Mouse (Mus musculus) layer of hippocampus, adult 2 months (tissue): ENCODE data around the gene Rbms2. TPM values are rescaled to one million over a fixed set of nuclear protein-coding genes. Genes with fewer than 3 reads are reported as not detected.

Experiments used
- DNase-seq, 2 experiments: peaks; one replicate each; pipeline ENCODE4 v3.0.0; 2022; ENCODE audit warnings: low spot score in 2 of 2
- H3K27ac ChIP-seq: fragments of 200-600 bp; 2 replicates; pipeline ENCODE4 v1.8.1; 2022
- H3K4me3 ChIP-seq: fragments of 200-600 bp; 2 replicates; pipeline ENCODE4 v1.8.1; 2022; ENCODE audit warnings: mild to moderate bottlenecking
- CTCF ChIP-seq: fragments of 200-600 bp; conservative IDR thresholded peaks from 2 replicates; pipeline ENCODE4 v1.8.1; 2022; ENCODE audit warnings: antibody characterized with exemption, mild to moderate bottlenecking, moderate library complexity
- total RNA-seq, 2 experiments: library from RNA; stranded (reverse); gene quantifications; 2 replicates each; pipeline ENCODE4 v1.2.3; 2021

Gene Rbms2
- total RNA-seq, 2 experiments from 2014 or later: 12.7 to 12.8 TPM

DNA sequence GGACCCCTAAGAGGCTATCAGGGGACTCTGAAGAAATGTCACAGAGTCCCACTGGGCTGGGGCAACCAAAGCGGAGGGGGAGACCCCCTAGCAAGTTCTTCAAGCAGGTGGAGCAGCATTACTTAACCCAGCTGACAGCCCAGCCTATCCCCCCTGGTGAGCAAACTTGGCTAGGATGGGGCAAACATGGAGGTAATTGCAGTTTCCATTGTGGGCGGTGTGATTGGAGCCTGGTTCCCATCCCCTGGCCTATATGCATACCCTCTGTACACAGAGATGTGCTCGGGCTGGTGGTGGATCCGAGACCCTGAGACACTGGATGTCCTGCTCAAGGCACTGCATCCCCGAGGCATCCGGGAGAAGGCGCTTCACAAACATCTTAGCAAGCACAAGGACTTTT lies 56.3 kb downstream of the Rbms2 start:
- DNase-seq: no peak
- Histone ChIP-seq H3K4me3 (no peak overlapping the region), H3K27ac (no peak overlapping the region)
- TF ChIP-seq CTCF: no peak

GRCm38 (mm10) chr10:128111227-128111626 lies 68.9 kb downstream of the Rbms2 start:
- TF ChIP-seq CTCF: no peak
- Histone ChIP-seq H3K27ac (no peak overlapping the region), H3K4me3 (no peak overlapping the region)
- DNase-seq: no peak

- Histone ChIP-seq H3K4me3 (no peak overlapping the region), H3K27ac (no peak overlapping the region)
- no peak for TF ChIP-seq CTCF
- no peak for DNase-seq
These were observed 69.9 kb downstream of the Rbms2 start for GRCm38 (mm10) chr10:128110103-128110761.

DNA sequence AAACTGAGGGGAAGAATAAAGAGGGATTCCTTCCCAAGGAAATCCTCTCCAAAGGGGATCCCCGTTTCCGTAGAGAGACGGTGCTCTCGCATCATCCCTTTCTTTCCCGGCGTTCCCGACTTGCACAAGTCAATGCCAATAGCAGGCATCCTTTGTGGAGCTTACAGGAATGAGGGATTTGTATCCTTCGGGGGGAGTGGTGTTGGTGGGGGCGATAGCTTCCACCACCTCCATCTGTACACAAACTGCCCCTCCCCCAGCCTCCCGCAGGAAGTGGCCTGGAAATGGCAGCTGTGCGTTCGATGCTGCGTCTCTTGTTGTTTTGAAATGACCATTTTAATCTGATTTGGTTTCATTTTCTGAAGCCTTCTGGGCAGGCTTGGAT lies 82.5 kb downstream of the Rbms2 start:
- Histone ChIP-seq H3K27ac (peak overlapping the region; percentile 90), H3K4me3 (peak overlapping the region; percentile 89)
- DNase-seq: peak in 1 of 2 experiments; percentile 48
- TF ChIP-seq CTCF: no peak

DNA sequence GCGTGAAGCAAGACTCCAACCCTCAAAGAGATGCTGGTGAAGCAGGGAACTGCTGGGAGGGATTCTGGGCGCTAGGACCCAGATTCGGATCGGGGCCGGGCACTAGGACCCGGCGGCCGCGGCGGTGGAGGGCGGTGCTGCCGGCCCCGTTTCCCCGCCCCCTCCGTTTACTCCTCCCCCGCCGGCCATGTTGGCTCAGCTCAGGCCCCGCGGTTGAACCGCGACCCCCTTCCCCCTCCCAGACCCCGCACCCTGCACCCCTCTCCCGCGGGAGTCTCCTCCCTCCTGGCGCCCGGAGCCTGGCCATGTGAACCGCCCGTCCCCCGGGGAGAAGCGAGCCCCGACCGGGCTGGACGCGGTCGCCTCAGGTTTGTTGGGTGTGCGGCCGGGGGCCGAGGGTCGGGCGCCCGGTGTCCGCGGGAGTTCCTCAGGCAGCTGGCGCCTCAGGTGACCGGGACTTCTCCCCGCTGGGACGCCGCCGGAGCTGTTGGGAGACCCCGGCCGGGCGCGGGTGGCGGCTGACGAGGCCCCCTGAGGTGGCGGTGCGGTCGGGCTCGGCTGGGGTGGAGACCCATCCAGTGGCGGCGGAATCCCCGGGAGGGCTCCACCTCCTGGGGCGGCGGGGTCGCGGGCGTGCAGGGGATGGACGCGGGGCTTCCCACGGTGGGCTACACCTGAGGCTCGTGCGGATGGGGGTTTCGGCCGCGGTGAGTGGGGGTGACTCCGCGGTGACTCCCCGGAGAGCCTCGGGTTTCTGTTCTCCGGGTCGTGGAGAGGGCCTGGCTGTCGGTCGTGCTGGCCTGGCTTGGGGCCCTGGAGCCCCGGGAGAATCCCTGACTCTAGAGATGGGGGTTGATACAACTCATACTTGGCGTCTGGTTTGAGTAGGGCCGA lies 83.2 kb downstream of the Rbms2 start:
- peak; percentile 69 for TF ChIP-seq CTCF
- DNase-seq: peak; percentile 84 to 87
- peak overlapping the region; percentile 90 for H3K27ac ChIP-seq
- peak overlapping the region; percentile 89 for H3K4me3 ChIP-seq

DNA sequence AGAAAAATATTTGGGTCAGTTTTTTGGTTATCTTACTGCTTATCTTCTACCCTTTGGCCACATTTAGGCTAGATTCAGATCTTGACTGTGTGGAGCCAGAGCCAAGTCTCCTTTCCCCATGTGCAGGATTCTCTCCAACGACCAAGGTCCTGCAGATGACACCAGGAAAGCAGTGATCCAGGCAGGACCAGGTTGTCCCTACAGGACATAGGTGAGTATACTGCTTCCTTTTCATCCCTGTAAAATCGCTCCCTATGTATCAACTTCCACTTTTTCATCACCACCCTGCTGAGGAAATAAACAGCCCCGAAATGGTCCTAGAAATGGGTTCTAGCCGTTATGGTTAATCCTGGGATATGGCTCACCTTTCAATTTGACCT lies 83.8 kb downstream of the Rbms2 start:
- DNase-seq: no peak
- TF ChIP-seq CTCF: no peak
- H3K4me3 ChIP-seq: peak overlapping the region; percentile 89; the same call in 1 of the 2 replicates
- no peak overlapping the region for H3K27ac ChIP-seq

DNA sequence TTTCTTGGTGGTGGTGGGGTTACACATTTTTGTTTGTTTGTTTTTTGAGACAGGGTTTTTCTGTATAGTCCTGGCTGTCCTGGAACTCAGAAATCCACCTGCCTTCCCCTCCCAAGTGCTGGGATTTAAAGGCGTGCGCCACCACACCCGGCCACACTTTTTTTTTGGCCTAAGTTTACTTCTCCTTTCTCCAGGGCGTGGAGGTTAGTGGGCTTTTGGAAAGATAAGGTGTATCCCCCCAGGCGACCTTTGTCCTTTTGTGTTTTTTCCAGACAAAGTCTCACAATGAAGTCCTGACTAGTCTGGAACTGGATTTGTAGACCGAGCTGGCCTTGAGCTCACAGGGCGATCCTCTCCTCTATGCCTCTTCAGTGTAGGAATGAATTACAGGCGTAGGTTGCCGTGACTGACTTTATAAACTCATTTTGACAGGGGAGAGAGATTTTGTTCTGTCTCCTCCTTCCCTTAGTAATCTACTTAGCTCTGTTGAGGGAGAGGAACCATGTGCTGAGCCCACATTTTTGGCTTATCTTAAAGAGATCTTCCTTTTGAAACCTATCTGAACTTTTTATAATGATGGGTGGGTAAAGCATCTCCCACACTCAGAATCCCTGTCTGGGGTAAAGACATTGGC lies 85.0 kb downstream of the Rbms2 start:
- no peak for TF ChIP-seq CTCF
- peak overlapping the region; percentile 97; the same call in 1 of the 2 replicates for H3K27ac ChIP-seq
- no peak for DNase-seq
- no peak overlapping the region for H3K4me3 ChIP-seq

DNA sequence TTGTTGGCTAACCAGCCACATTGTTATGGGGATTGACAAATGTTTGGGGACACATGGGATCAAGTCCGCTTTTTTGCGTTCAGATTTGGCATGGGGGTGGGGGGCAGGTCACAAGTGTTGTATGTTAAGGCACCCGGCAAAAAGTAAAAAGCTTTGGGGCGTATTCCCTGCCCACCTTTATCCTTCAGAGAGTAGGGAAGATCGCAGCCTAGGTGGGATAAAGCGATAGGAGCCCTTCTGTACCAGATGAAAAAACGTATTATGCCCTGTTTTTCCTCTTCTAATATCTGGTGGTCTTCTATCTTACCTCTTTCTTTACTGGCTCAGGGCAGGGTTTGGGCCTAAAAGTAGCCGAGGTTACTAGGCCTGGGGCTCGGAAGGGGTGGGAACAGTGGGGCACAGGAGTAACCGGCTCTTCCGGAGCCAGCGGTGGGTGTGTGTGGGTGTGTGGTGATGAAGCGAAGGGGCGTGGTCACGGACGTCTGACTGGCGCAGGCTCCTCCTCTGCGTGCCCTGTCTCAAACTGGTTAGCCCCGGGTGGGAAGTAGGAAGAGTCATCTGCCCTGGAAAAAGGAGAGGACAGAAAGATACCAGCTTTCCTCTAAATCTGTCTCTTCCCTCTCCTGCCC lies 85.6 kb downstream of the Rbms2 start:
- Histone ChIP-seq H3K27ac (peak overlapping the region; percentile 97; the same call in 1 of the 2 replicates), H3K4me3 (peak overlapping the region; percentile 88)
- DNase-seq: peak; percentile 60
- no peak for TF ChIP-seq CTCF

- peak overlapping the region; percentile 88 for H3K4me3 ChIP-seq
- peak overlapping the region; percentile 97 for H3K27ac ChIP-seq
- no peak for TF ChIP-seq CTCF
- DNase-seq: no peak
These were observed 86.4 kb downstream of the Rbms2 start for GRCm38 (mm10) chr10:128093496-128094294.

DNA sequence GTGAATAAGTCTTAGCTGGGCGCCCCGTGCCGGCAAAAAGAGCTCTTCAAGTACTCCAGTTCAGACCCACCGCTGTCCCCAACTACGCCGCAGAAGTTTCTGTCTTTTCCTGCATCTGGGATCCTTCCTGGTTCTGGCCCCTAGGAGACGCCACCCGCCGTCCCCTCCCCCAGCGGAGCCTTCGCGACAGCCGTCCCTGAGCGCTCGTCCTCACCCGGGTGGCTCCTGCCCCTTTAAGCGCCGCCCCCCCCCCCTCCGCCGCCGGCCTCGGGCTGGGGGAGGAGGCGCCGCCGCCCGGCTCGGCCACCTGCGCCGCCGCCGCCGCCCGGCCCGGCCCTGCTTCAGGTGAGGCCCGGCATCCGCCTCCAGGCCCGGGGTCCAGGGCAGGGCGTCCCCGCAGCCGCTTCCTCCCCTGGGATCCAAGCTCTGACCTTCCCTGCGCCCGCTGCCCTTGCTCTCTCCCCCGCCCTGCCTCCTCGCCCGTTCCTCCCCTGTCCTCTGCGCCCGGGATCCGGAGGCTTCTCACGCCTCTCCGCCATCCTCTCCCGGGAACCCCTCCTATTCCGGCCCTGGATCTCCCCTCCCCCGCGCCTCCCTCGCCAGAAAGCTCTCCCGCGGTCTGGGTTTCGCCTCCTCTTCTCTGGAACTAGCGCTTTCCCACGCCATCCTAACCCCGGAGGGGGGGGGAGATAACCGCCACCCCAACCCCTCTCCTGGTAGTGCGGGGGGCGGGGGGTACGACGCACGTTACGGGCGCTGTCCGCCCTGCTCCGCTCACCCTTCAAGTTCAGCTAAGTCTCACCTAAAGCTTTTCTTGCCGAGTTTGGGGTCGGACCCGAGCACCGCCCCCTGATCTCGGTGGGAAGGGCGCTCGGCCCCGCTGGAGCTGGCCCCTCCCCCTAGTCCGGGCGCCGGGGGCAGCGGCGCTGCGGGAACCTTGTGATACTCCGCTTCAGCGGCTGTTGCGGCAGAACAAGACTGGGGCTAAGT lies 87.3 kb downstream of the Rbms2 start:
- peak; percentile 66 for TF ChIP-seq CTCF
- peak; percentile 70 to 74 for DNase-seq
- peak overlapping the region; percentile 88 for H3K4me3 ChIP-seq
- peak overlapping the region; percentile 97 for H3K27ac ChIP-seq
